Mouse (Mus musculus) cortical plate, adult 2 months (tissue): Measurements from ENCODE around the gene Tnni3.

ENCODE experiments used
- CTCF ChIP-seq: fragments of 200-500 bp; IDR thresholded peaks from 2 replicates; pipeline ENCODE4 v1.5.1; 2011; ENCODE audit warnings: mild to moderate bottlenecking, control low read depth, low read length; ENCODE audit not compliant: insufficient read depth; ENCODE audit errors: extremely low read depth
- POLR2A ChIP-seq: fragments of 200-500 bp; IDR thresholded peaks from 2 replicates; pipeline ENCODE4 v1.6.1; 2011; ENCODE audit warnings: mild to moderate bottlenecking, low read length, control low read depth; ENCODE audit not compliant: insufficient read depth; ENCODE audit errors: extremely low read depth

DNA sequence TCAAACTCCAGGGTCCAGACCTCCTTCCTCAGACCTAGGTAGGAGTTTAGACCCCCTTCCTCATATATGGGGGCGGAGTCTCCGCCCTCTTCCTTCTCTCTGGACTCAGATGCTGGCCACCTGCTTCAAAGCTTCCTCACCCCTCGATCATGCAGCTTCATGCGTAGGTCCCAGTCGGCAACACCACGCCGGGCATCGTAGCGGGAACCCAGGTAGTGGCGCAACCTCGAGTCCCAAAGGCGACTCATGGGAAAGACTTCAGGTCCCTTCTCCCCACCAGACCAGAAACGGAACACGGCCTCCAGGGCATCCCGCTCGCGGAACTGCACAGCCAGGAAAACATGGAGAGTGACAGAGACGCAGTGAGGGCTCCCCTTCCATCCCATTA is 3.3 kb upstream of the Tnni3 start:
- TF ChIP-seq POLR2A: no peak
- TF ChIP-seq CTCF: no peak
